Mouse (Mus musculus) T-helper 2 cell (primary cell): Measurements from ENCODE around the gene Selenos.
"Not testable (repeated sequence)": the region's sequence is repeated elsewhere in the genome, so short reads cannot be mapped to it uniquely, and the experiment has no call there.

Experiments
- in situ Hi-C: fragments of 300-600 bp; cut with MboI, MseI; formaldehyde crosslinking; loops from one replicate; pipeline ENCODE4 v1.15.1; 2025; ENCODE audit warnings: high pct_unique_total_duplicates

Gene Selenos

DNA sequence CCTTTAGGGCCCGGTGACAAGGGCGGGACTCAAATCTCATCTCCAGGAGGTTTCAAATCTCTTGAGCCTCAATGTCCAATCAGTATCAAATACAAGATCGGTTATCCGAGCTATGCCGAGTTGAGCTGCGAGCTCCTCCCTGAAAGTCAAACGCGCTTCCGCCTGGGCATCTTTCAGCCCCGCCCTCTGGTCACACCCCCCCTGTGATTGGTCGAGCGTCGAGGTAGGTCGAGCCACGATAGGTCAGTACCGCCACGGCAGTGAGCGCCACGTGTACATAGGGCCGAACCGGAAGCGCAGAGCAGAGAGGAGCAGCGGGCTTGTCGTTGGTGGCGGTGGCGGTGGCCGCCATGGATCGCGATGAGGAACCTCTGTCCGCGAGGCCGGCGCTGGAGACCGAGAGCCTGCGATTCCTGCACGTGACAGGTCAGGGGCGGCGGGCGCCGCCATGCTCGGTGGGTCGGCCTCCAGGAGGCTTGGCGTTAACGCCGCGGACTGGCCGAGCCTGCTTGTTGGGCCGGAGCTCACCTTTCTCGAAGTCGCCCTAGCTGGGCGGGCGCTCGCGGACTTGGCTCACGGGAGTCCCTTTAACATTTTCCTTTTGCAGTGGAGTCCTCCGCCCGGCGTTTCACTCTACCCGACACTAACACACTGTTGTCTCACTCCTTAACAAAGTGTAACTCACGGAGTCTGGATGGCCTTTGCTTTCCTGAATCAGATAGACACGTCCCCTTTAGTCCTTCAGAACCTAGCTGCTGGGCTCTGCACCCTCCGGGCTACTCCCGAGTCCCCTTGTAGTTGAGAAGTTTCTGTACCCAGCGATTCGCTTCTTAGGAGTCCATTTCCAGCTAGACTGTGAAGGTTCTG lies at the start of gene Selenos:
TSS of gene Selenos (plus strand) at position 286 of the 867 bp plus-strand sequence.
- in situ Hi-C loops = loop anchor here (25.0 kb wide), 1 partner anchor 1692 kb away; the partner anchor contains the start of genes Mcee and Mphosph10

DNA sequence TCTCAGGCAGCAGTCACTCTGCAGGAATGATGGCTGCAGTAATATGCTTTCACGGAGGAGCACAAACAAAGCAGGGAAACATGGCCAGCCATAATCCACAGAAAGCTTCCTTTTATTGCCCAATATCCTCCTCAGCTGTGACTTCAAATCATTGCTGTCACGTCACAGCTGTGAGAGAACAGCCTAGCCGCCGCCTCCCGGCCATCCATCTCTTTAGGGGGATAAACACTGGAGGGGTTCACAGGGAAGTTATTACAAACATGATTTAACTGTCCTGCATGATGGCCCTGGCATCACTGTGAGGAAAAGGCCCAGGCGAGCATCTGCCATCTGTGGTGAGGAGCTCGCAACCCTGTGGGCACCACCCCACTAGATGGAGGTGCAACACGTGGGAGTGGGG lies 42.6 kb upstream of the Selenos start:
- in situ Hi-C loops = loop anchor here (25.0 kb wide), 1 partner anchor 700 kb away; no protein-coding TSS in a partner anchor

DNA sequence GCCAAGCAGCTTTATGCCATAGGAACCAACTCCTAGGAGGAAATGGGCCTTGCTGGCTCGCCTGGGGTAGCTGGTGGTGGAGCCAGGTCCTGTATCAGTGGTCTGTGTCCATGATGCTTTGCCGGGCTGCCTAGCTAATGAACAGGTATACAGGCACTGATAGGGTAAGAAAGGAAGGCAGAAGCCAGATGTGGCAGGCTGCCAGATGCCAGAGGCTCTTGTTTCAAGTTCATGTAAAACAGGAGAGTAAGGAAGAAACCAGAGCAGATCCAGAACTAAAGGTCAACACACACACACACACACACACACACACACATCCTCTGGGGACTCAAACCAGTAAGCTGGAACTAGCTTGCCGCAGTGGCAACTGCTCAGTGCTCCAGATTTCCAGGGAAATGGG lies 41.2 kb upstream of the Selenos start:
- in situ Hi-C loops = loop anchor here (25.0 kb wide), 1 partner anchor 701 kb away; no protein-coding TSS in a partner anchor

DNA sequence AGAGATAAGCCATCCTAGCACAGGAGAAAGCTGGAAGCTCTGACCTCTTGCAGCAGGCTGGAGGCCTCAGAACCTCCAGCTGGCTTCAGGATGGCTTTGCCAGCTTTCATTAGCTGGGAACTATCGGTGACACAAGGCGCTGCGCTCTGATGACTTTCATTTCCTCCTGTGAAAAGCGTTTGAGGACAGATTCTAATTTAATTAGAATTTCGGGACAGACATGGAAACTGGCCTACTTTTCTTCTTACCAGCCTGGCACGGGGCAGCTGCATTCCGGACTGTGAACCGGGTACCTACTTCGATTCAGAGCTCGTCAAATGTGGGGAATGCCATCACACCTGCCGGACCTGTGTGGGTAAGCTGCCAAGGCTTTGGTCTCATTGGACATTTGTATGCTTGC lies 40.7 kb upstream of the Selenos start:
- in situ Hi-C loops = loop anchor here (25.0 kb wide), 1 partner anchor 701 kb away; no protein-coding TSS in a partner anchor

DNA sequence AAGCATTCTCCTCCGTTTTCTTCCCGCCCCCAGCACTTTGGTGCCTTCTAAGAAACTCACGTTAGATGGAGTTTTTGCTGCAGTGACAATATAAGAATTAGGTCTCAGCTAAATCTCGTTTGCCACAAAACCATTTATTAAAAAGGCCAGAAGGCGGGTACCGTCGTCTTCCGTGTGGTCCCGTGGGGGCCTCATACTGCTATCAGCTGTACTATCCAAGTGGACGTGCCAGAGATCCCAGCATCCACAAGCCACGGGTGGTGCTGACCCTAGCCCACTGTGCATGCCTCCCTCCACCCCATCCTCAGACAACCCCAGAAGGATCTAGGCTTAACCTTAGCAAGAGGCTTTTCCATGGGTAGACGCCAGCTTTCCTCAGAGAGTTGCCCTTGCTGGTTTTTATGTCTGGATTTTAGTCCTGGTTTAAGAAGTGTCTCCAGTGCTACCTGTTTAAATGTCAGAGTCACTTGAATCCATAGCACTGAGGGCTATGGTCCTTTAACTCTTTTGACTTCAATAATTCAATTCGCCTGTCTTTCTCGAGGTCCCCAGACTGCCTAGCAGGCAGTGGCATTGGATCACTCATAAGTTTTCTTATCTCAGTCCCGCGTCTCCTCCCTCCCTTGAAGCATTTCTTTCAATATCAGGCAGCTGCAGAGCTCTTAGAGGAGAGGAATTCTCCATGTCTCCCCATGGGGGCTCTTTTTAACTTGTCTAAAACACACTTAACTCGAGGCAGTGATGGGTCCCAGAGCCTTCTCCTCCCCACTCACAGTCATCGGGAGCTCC lies 39.2 kb upstream of the Selenos start:
- in situ Hi-C loops = loop anchor here (25.0 kb wide), 1 partner anchor 703 kb away; no protein-coding TSS in a partner anchor

DNA sequence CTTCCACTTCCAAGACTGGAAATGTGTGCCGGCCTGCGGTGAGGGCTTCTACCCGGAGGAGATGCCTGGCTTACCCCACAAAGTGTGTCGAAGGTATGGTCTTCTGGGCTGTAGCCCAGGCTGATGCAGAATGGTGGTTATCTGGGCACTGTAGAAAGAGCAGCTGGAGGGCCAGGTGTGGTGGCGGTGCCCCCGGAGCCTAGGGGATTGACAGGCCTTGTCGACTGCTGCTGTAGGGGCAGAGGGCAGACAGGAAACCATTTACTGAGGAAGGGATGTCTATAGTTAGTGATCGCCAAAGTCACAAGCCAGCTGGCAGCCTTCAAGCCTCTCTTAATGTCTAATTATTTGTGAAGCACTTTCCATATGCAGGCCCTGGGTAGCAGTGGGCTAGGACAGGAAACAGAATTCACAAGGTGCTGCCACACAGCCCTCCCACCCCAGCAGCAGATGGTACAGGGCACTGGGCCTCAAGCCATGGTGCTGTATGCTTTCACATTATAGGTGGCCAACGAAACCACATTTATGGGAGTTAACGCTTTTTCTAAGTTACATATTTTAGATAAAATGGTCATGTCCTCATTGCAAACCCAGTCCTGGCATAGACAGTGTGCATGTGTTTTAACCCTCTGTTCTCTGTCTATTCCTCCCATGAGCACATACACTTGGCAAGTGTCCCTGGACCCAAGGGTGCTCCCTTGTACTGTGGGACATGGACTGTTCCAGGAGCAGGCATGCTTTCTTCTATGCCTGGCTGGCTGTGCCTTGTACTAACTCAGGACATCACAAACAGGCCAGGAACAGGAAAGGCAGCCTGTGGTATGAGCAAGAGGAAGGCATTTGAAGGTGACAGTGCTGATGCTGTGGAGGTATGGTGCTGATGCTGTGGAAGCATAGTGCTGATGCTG lies 35.6 kb upstream of the Selenos start, which contains the start of gene Gm45213:
TSS of gene Gm45213 (plus strand) at position 51 of the 908 bp plus-strand sequence.
- in situ Hi-C loops = loop anchor here (25.0 kb wide), 1 partner anchor 707 kb away; no protein-coding TSS in a partner anchor

DNA sequence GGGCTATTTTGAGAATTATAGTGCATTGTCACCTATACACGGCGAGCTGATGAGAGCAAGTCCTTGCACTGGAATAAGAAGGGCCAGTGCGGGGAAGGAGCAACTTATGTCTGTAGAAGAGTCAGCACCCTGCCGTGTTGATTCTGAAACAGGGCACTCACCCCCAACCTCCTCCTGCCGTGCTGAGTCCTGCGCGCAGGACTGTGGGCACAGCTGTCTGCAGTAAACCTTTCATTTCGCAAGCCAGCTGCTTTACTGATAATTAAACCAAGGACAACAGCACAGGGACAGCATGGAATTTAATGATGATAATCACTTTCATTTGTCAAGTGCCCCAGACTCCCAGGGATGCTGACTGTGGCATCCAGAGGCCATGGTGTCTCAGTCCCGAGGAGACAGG lies 34.8 kb upstream of the Selenos start:
- in situ Hi-C loops = loop anchor here (25.0 kb wide), 1 partner anchor 707 kb away; no protein-coding TSS in a partner anchor

DNA sequence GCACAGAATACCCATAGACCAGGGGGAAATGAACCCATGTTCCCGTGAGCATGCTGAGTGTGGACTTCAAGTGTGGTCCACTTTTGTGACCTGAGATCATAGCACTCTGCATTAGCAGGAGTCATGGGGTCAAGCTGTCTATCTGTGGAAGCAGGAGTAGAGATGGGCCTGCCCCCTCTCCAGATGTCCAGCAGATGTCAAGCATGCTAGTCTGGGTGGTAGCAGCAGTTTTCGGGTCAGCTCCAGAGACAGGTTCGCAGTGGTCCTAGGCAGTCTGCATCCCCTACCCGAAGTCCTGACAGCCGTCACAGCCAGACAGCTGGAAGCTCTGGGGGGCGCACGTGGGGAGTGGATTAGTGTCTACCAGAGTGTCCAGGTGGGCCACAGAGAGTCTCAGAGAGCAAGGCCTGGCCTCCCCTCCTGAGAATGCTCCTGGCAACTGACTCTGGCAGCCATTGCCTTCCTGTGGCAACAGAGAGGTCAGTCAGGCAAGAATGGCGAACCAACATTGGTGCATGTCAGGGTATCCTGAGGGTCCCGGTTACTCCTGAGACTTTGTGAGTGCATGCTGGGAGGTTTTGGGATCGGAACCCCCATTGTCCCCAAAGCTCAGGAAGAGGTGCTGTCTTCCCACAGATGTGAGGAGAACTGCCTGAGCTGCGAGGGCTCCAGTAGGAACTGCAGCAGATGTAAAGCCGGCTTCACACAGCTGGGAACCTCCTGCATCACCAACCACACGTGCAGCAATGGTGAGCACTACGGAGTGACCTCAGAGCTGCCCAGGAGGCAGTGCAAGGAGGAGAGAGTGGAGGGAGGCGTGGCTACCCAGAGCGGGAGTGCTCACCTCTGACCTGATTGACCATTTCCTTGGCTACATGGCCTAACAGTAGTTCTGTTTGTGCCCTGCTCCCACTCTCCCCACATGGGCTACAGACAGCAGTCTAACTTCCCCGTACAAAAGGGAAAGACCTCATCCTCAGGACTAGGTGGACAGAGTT lies 32.2 kb upstream of the Selenos start:
- in situ Hi-C loops = loop anchor here (25.0 kb wide), 1 partner anchor 710 kb away; no protein-coding TSS in a partner anchor

DNA sequence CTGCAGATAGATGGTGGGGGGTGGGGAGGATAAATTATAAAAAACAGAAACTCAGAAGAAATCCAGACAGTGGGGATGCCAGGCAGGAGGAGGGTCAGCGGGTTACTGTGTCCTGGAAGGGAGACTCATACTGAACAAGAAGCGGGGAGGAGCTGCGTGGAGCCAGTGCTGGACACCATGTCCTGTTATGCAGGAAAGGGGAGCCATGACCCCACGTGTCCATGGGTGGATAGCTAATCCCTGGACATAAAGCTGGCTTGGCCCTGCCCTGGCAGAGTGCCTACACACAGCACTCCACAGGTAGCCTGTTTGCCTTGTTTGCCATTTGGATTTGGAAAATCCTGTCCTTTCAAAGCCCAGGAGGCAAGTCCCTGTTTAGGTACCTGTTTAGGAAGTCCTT lies 31.5 kb upstream of the Selenos start:
- in situ Hi-C loops = loop anchor here (25.0 kb wide), 1 partner anchor 711 kb away; no protein-coding TSS in a partner anchor

DNA sequence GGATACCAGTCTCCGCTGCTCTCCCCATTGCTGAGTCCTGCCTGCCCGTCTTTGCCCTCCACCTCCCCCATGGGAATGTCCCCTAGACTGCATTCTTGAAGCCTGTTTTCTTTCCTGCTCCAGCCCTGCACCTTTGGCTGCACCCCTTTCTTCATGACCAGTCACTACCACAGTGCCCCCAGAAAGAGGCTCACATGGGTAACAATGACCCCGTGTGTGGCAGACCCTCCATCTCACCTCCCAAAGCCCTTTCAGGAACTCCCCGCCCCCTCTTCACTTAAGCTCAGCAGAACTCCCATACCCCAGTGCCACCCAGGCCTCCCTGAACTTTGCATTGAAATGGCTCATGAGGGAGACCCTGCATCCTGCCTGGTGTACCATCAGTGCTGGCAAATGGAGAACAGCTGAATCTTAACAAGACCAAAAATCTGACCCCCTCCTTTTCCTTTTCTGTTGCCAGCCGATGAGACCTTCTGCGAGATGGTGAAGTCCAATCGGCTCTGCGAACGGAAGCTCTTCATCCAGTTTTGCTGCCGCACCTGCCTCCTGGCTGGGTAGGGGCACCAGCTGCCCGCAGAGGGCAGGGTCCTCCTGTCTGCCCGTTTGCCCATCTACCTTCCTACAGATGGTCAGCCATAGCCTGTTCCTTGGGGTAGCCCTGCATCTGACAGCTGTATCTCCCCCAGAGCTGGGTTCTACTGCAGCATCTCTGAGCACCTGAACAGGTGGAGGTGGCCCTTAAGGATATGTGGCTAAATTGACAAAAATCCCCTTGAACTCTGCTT lies 30.8 kb upstream of the Selenos start:
- in situ Hi-C loops = loop anchor here (25.0 kb wide), 1 partner anchor 711 kb away; no protein-coding TSS in a partner anchor

DNA sequence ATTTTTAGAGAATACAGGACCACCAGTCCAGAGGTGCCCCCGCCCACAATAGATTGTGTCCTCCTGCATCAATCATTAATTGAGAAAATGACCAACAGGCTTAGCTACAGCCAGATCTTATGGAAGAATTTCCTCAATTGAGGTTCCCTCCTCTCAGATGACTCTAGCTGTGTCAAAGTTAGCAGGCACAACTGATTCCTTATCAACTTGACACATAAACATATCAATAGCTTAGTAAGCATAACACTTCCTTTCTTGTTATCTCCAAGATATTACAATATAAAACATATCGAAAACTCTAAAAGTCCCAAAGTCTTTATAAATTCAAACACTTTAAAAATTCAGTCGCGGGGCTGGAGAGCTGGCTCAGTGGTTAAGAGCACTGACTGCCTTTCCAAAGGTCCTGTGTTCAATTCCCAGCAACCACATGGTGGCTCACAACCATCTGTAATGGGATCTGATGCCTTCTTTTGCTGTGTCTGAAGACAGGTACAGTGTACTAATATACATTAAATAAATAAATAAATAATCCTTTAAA lies 25.4 kb upstream of the Selenos start:
- in situ Hi-C loops = loop anchor here (5.0 kb wide), 1 partner anchor 352 kb away; no protein-coding TSS in a partner anchor

DNA sequence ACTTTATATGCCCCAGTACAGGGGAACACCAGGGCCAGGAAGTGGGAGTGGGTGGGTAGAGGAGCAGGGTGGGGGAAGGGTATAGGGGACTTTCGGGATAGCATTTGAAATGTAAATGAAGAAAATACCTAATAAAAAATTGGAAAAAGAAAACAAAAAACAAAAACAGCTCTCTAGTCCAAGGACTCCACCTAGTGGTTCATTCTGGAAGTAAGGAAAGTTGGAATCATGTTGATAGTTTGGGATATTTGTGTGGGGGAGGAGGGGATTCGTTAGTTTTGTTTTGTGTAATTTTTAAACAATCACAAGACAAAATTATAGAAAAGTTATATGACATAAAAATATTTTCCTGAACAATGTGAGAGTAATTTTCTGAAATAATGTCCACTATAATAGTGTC lies 24.1 kb upstream of the Selenos start:
- in situ Hi-C loops = not testable (repeated sequence)

DNA sequence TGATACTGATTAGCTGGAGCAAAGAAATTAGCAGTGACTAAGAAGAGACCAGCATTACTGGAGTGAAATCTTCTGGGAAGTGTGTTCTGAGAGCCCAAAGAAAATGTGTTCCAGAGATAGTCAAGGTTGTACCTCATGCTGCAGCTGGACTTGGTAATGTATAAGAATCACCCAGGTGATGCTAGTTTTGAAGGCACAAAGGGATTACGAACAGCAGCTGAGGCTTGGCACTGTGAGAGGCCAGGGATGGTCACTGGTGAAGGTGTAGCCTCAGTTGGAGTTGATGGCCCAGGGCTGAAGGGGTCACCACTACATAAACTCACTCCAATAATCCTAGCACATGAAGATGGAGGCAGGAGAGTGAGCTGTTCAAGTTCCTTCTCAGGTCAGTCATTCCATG lies 20.7 kb upstream of the Selenos start, which contains the start of gene Snrpa1:
TSS of gene Snrpa1 (plus strand) at position 301 of the 400 bp plus-strand sequence.
- in situ Hi-C loops = no loop called here

DNA sequence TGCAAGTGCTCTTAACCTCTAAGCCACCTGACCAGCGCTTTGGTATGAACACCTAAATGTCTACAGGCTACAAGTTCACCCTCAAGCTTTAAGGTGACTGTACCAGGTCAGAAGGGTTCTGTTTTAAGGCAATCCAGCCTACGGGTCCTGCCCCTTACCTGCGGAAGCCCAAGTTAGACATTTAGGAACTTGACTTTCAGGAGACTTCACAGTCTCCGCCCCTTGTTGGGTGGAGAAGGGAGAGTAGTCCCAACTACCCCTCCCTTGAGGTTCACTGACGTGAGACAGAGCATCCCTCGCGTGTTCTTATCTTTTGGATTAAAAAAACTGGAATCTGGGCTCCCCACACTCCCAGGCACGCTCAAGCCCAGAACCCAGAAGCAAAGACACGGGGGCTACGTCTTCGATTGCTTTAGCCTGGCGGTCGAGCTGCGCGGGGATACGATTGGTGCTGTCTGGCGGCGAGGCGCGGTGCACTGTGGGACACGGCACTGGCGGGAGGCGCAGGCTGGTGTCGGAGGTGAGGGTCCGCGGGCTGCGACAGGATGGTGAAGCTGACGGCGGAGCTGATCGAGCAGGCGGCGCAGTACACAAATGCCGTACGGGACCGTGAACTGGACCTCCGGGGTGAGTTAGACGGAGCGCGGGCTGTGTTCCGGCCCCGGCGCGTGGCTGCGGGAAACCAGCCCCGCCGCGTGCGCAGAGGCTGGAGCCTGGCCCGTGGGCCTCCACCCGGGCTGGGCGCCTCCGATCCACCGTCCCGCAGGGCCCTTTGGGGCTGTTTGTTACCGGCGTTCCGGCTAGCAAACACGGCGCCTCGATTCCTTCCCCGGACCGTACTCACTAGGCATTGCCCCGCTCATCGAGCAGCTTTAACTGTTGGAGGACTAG lies 19.1 kb upstream of the Selenos start:
- in situ Hi-C loops = no loop called here

DNA sequence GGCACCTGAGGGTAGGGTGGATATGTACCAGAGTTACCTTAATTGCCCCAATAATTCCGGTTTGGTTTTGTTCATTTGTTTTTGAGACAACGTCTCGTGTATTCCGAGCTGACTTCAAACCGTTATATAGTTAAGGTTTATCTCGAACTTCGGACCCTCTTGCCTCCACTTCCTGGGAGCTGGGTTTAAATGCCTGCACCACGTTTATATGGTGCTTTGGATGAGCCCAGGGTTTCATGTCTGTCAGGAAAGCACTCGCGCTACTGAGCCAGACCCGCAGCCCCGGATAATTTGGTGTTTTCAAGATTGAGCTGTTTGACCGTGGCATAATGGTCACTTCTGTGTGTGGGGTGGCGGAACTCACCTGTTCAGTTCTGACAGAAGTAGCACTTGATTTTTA lies 18.4 kb upstream of the Selenos start:
- in situ Hi-C loops = no loop called here

DNA sequence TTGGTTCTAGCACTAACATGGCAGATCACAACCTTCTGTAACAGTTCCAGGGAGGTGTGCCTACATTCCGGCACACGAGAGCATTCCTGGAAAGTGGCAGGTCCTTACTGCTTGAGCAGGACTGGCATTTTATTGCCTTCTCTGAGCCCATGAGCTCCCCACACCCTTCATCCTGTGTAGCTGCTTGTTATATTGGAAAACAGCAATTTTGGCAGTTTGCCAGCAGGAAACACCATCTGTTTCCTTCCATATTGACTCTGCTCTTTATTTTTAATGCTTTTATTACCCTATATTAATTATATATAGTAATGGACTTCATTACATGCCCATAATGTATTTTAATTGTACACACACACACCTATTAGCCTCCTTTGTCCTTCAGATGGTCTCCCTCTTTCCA lies 3.0 kb upstream of the Selenos start:
- in situ Hi-C loops = loop anchor here (25.0 kb wide), 1 partner anchor 1689 kb away; the partner anchor contains the start of genes Mcee and Mphosph10

DNA sequence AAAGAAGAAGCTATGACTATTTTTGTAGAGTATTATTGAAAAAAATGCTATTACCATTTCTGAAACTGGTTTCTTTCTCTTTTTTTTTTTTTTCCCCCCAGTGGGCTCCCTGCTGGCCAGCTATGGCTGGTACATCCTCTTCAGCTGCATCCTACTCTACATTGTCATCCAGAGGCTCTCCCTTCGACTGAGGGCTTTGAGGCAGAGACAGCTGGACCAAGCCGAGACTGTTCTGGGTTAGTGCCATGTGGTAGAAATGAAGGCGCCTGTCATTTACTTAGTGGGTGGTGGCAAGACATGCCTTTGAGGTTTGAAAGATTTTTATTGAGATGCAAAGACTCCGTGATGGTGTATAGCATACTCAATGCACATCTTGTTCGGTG lies 773 bp downstream of the Selenos start:
- in situ Hi-C loops = loop anchor here (25.0 kb wide), 1 partner anchor 1693 kb away; the partner anchor contains the start of genes Mcee and Mphosph10
